Mouse (Mus musculus) MEL-GATA-1-ER (cell line): ENCODE data around the gene Capn13.
A peak's percentile ranks its signal among the peaks of the same experiment; 100 is the strongest.
"Not testable (repeated sequence)": the region's sequence is repeated elsewhere in the genome, so short reads cannot be mapped to it uniquely, and the experiment has no call there.

Experiments
- DNase-seq: peaks from one replicate; pipeline ENCODE4 v3.0.0-alpha.2; 2012; ENCODE audit warnings: low read depth; ENCODE audit errors: extremely low read depth

The Capn13 gene

DNA sequence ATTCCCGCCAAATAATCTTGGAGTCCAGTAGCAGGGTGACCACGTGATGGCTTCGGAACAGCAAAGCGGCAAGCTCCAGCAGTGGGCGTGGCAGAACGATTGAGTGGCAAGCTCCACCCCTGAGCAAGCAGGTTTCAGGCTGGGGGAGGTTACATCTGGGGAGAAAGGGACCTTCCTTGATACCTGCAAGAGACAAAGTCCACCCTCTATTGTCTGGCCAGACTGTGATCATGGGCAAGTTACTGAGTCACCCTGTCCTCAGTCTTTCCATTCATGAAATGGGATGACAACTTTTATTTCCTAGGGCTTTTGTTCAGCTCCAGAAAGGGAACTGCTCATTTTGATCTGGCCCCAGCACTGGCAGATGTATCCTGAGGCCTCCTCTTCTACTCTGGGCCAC is 118.0 kb downstream of the Capn13 start:
- not testable (repeated sequence) for DNase-seq

DNA sequence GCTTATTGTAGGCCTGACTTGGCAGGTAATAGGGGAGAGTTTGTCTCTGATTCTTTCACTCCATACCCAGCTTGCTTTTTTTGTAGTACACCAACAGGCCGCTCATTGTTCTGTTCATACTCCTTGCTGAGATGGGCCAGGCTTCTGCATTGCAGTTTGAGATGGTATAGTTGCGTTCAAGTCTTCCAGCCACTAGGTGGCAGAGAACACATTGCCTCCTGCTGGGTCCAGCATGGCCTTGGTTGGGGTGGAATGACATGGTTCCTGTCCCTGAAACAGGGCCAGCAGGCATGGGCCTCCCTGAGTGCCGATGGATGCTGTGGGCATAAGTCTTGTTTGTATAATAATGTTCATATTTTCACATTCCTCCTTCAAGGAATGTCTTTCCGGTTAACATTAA is 122.9 kb downstream of the Capn13 start:
- DNase-seq = no peak

DNA sequence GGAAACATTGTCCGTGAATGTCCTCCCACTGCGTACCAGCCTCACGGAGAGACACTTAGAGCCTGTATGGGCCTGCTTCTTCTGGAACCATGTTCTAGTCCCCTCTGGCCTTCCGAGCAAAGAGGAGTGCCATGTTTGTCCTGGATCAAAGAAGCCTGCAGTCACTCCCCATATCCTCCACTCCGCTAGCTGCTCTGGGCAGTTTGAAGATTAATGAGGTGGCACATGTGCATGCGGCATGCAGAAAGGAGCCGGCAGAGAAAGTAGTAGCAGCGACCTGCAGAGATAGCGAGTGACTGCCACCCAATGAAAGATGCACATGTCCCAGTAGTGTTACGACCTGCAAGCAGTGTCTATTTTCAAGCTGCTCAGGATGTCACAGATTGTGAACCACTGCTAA is 125.6 kb downstream of the Capn13 start:
- no peak for DNase-seq

DNA sequence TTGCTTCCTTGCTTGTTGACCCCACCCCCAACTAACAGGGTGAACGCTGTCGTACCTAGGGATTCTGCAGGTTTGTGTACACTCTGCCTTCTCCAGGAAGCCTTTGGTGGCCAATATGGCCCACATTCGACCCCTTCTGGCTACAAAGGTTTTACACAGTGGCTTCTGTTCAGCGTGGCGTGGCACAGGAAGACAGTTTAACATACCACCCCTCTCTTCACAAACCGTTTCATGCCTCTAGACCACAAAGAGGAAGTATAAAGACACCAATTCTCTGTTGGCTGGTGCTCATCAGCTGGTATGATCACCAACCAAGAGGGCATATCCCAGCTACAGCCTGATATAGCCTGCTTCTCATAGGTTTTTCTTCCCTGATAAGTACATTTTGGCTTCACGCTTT is 126.9 kb downstream of the Capn13 start:
- peak; percentile 67 for DNase-seq

DNA sequence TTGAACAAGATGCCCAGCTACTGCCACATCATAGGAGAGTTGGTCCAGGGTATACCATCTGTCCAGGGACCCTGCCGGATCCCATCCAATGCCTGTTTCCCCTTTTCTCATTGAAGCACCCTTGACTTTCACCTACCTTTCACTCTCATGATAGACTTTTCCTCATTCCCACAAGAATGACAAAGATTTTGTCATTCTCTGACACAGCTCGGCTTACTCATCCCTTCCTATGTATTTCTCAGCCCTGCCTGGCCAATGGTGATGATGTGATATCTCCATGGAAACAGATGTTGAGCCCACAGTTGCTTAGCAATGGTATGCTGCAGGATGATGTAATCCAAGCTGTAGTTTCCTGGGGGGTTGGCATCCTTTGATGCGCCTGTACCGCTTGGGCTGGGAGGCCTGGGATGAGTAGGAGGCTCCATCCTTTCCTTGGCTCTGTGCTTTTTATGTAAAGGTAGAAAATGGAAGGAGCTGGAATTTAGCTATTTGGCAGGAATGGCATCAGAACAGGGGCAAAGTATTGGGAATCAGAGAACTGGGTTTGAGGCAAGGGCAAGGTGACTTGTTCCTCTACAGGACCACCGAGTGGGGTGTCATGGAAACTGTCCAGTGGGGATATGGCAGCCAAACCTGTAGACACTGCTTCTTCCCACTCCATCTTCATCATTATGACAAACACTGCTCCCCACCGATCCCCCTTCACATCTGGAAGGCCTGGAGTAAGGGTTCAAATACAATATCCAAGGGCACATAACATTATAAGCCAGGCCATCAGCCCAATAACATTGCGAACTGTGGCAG is 128.7 kb downstream of the Capn13 start:
- DNase-seq = no peak

DNA sequence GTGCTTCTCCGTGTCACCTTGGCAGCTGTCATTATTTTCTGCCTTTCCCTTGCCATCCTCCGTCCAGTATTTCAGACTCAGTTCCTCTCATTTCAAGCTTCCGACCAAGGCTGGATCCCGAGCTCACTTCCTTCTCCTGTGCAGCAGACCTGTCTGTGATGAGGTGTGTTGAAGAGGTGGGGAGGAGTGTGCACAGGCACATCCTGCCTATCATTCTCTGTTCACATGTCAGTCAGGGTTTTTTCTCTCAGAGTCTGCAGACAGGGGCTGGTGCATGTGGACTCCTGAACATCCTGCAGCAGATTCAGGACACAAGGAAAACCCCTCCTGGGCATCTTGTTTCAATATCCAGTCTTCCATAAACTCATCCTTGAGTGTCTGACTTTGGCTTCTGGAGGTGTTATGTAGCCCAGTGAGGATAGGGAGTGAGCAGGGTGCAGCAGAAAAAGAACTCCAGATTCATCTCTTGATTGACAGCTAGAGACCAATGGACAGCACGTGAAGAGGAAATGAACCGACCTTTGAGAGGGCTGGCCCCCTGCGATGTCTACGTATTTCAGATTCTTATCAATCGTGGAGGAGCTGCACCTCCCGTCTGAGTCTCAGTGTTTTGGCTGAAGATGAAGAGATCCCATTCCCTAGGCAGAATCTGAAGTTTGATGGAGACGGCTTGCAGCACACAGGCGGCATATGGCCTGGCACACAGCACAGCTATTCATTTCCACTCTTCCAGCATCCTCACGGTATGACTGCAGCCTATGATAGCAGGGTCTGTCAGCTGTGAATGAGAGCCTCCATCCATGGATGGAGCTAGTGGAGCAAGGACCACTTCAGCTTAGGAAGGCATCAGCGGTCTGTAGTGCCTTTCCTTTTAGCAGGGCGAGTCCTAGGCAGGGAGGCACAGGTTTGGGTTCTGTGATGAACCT is 129.5 kb downstream of the Capn13 start:
- no peak for DNase-seq

DNA sequence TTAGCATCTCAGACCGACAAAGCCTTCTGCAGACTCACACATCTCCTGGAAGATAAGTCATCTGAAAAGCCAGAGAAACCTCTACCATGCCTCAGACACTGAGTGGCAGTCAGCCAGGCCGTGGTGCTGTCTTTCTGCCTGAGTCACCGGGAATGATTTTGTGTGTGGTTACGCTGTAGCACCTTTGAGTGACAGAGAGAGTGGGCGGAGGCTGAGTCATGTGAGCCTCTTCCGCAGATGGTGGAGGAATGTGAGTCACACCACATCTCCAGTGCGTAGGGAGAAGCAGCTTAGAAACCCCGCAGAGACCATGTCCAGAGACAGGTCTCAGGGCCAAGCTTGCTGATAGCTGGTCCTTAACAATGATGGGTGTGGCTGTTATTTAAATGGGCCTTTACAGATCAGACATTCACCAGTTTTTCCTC is 137.6 kb downstream of the Capn13 start:
- peak; percentile 72 for DNase-seq

DNA sequence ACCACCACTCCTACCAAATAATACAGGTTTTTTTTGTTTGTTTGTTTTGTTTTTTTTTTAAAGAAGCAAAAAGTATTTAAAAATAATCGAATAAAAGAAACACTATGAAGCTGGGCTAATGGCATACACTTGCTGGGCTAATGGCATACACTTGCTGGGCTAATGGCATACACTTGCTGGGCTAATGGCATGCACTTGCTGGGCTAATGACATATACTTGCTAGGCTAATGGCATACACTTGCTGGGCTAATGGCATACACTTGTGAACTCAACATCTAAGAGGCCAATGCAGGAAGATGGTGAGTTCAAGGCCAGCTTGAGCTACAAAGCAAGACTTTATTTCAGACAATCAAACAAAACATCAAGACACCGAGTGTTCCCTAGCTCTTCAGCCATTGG is 138.1 kb downstream of the Capn13 start:
- no peak for DNase-seq

DNA sequence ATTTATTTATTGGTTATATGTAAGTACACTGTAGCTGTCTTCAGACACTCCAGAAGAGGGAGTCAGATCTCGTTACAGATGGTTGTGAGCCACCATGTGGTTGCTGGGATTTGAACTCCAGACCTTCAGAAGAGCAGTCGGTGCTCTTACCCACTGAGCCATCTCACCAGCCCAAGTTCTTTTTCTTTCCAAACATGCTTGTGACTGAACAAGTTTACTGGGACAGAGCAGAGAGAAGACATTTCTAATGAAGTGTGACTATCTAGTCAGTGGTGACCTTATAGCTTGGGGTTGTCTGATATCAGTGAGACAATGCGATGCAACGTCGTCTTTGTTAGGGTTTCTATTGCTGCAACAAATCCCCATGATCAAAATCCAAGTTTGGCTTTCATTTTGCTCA is 141.4 kb downstream of the Capn13 start:
- not testable (repeated sequence) for DNase-seq

DNA sequence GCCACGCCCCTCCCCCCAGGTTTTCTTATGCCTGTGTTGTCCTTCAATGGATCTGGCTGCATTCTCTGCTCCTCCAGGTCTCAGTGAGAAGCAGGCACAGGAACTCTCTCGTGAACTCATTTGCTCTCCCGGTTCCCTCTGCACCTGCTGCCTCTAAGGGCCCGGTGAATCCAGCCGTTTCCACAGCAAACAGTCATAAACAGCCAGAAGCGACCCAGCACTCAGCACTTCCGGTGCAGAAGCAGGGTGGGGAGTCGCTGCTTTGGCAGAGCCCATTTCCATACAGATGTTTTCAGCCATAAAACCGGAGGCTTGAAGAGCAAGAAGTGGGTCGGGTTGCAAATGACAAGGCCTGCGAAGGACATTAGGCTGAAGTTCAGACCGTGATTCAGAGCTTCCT is 142.0 kb downstream of the Capn13 start:
- no peak for DNase-seq
